Mouse (Mus musculus) brown adipose tissue, adult 24 weeks (tissue): ENCODE results near the gene Rab31. TPM values are rescaled to one million over a fixed set of nuclear protein-coding genes. Genes with fewer than 3 reads are reported as not detected.

Experiments used
- H3K27ac ChIP-seq: fragments of 200-500 bp; replicated peaks from 2 replicates; pipeline ENCODE4 v1.5.1; 2012; ENCODE audit warnings: low read depth, mild to moderate bottlenecking, low read length
- H3K4me1 ChIP-seq: fragments of 200-500 bp; 2 replicates; pipeline ENCODE4 v1.6.1; 2012; ENCODE audit warnings: low read length, mixed read lengths; ENCODE audit not compliant: control insufficient read depth, insufficient read depth, insufficient read length
- H3K4me3 ChIP-seq: fragments of 200-500 bp; 2 replicates; pipeline ENCODE4 v1.5.1; 2012; ENCODE audit warnings: low read depth, mild to moderate bottlenecking, low read length, moderate library complexity; ENCODE audit not compliant: insufficient read depth
- polyA plus RNA-seq: library from polyadenylated mRNA; stranded (reverse); fragments of >200 nt; gene quantifications from 2 replicates; pipeline ENCODE4 v1.2.4, GENCODE M21; 2012; ENCODE audit not compliant: missing spikeins, insufficient read depth, insufficient read length

The Rab31 gene
- polyA plus RNA-seq, 1 experiment, result 3.9 TPM

DNA sequence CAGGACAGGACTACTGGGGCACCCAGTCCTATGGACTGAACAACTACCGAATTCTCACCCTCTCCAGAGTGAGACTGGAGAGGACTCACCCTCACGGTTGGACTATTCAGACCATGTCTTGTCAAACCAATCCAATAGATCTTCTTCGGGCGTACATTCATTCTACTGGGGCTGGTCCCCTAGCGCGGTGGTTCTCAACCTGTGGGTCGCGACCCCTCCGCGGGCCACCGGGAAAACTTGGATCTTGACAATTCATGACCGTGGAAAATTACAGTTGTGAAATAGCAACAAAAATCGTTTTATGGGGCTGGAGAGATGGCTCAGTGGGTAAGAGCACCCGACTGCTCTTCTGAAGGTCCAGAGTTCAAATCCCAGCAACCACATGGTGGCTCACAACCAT is 9.3 kb downstream of the Rab31 start:
- Histone ChIP-seq H3K27ac (no peak overlapping the region), H3K4me1 (peaks cover 1% of the 10 kb centered on the region; the same call in 1 of the 2 replicates), H3K4me3 (no peak overlapping the region)

GRCm38 (mm10) chr17:65757150-65757549 is 15.4 kb downstream of the Rab31 start:
- Histone ChIP-seq H3K27ac (no peak overlapping the region), H3K4me3 (no peak overlapping the region)

GRCm38 (mm10) chr17:65755857-65756256 is 16.7 kb downstream of the Rab31 start:
- Histone ChIP-seq H3K27ac (no peak overlapping the region), H3K4me1 (no peaks in the 10 kb centered on the region), H3K4me3 (no peak overlapping the region)

More at GRCm38 (mm10) chr17:65757150-65757549, 15.4 kb downstream of the Rab31 start:
- no peaks in the 10 kb centered on the region for H3K4me1 ChIP-seq

GRCm38 (mm10) chr17:65753130-65753529 is 19.4 kb downstream of the Rab31 start:
- H3K4me3 ChIP-seq, result no peak overlapping the region
- H3K4me1 ChIP-seq, result no peaks in the 10 kb centered on the region
- H3K27ac ChIP-seq, result no peak overlapping the region

GRCm38 (mm10) chr17:65750301-65750700 is 22.3 kb downstream of the Rab31 start:
- Histone ChIP-seq H3K4me1 (no peaks in the 10 kb centered on the region), H3K4me3 (no peak overlapping the region), H3K27ac (no peak overlapping the region)

- Histone ChIP-seq H3K4me3 (no peak overlapping the region), H3K4me1 (no peaks in the 10 kb centered on the region), H3K27ac (no peak overlapping the region)
These were observed 22.7 kb downstream of the Rab31 start for GRCm38 (mm10) chr17:65749803-65750202.

DNA sequence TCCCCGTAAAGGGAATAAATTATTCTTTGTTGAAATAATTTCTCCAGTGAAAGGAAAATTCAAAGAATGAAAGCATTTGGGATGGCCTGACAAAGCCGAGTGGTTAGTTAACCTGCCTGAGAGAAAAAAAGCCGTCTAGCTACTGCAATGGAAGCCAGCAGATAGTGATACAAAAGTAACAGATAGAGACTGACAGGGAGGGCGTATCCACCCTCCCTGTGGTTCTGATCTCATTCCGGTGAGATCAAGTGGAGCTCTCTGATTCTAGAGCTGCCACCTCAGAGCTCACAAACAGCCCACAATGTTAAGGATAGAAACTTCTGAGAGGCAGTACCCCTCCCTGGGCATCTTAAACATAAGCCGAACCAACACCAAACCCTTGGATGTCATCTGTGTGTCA is 23.6 kb downstream of the Rab31 start:
- Histone ChIP-seq H3K4me3 (no peak overlapping the region), H3K4me1 (no peaks in the 10 kb centered on the region), H3K27ac (no peak overlapping the region)

GRCm38 (mm10) chr17:65746314-65746713 is 26.2 kb downstream of the Rab31 start:
- Histone ChIP-seq H3K27ac (no peak overlapping the region), H3K4me1 (no peaks in the 10 kb centered on the region), H3K4me3 (no peak overlapping the region)

DNA sequence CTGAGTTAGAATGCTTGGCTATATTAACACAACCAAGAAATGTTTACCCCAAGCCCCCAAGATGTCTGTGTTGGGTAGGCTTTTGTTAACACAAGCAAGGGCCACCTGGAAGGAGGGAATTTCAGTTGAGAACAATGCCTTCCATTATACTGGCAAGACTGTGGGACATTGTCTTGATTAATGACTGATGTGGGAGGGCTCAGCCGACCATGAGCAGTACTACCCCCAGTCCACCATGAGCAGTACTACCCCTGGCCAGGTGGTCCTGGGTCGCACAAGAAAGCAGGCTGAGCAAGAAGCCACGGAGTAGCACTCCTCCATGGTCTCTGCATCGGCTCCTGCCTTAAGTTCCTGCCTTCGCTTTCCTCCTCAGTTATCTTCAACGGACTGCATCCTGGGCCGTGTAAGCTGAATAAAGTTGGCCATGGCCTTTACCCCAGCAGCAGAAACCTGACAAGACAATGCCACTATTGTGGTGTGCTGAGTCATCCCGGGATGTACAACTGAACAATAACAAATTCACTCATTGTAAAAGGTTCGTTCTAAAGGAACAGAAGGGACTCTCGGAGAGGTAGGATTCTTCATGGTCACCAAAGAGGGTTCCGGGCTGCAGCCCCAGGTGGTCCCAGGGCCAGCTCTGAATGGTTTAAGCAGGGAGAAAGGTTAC is 28.8 kb downstream of the Rab31 start:
- H3K4me1 ChIP-seq, result 0 out of 2 replicates have a peak, but pooled peaks cover 3% of the 10 kb centered on the region
- H3K27ac ChIP-seq, result no peak overlapping the region
- H3K4me3 ChIP-seq, result no peak overlapping the region

DNA sequence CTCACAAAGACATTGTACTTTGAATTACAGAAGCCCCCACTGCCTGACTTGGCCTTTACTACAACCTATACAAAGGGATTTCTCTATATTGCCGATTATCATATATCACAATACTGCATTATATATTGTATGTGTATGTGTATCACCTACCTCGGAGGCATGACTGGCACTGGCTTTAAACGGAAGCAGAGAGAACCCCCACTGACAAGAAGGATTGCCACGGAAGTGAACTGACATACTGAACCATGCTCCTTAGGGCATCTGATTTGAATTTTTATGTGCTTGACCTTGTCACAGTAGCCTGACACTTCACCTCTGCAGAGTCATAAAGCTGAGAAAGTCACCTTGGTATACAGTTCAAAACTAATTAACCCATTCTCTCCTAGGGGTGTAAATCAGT is 29.6 kb downstream of the Rab31 start:
- Histone ChIP-seq H3K4me1 (0 out of 2 replicates have a peak, but pooled peaks cover 3% of the 10 kb centered on the region), H3K27ac (no peak overlapping the region)

GRCm38 (mm10) chr17:65742245-65742905 is 30.2 kb downstream of the Rab31 start:
- no peak overlapping the region for H3K4me3 ChIP-seq
- peaks cover 6% of the 10 kb centered on the region for H3K4me1 ChIP-seq
- no peak overlapping the region for H3K27ac ChIP-seq

More for the DNA sequence above, 29.6 kb downstream of the Rab31 start:
- H3K4me3 ChIP-seq, result no peak overlapping the region

- H3K4me3 ChIP-seq, result no peak overlapping the region
- peaks cover 11% of the 10 kb centered on the region for H3K4me1 ChIP-seq
- no peak overlapping the region for H3K27ac ChIP-seq
These were observed 31.0 kb downstream of the Rab31 start for GRCm38 (mm10) chr17:65741565-65741964.

GRCm38 (mm10) chr17:65739874-65740725 is 32.5 kb downstream of the Rab31 start:
- H3K4me3 ChIP-seq, result no peak overlapping the region

DNA sequence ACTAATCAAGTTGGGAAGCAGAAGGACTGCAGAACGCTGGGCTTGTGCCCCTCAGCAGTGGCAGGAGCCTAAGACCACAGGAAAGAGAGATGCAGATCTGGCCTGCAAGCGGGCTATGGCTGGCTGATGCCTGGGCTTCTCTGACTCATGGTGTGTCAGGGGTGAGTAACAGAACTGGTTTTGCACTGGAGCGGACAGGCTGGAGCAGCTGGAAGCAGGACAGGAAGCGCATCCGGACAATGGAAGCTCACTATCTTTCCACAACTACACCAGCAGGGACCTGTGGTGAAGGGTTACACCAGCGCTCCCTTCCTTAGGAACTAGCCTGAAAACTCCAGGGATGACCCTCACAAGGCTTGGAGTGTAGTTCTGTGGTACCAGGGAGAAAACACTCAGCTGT is 34.9 kb downstream of the Rab31 start:
- Histone ChIP-seq H3K27ac (peak overlapping the region; percentile 20), H3K4me1 (peaks cover 19% of the 10 kb centered on the region), H3K4me3 (no peak overlapping the region)

More at GRCm38 (mm10) chr17:65739874-65740725, 32.5 kb downstream of the Rab31 start:
- H3K27ac ChIP-seq, result no peak overlapping the region
- peaks cover 11% of the 10 kb centered on the region for H3K4me1 ChIP-seq

GRCm38 (mm10) chr17:65737175-65737574 is 35.4 kb downstream of the Rab31 start:
- peak overlapping the region; percentile 20; the same call in 1 of the 2 replicates for H3K27ac ChIP-seq

More at GRCm38 (mm10) chr17:65737175-65737574, 35.4 kb downstream of the Rab31 start:
- no peak overlapping the region for H3K4me3 ChIP-seq
- H3K4me1 ChIP-seq, result peaks cover 21% of the 10 kb centered on the region
